ENCODE assay signal across 8 mouse cellular contexts in the genomic region with DNA sequence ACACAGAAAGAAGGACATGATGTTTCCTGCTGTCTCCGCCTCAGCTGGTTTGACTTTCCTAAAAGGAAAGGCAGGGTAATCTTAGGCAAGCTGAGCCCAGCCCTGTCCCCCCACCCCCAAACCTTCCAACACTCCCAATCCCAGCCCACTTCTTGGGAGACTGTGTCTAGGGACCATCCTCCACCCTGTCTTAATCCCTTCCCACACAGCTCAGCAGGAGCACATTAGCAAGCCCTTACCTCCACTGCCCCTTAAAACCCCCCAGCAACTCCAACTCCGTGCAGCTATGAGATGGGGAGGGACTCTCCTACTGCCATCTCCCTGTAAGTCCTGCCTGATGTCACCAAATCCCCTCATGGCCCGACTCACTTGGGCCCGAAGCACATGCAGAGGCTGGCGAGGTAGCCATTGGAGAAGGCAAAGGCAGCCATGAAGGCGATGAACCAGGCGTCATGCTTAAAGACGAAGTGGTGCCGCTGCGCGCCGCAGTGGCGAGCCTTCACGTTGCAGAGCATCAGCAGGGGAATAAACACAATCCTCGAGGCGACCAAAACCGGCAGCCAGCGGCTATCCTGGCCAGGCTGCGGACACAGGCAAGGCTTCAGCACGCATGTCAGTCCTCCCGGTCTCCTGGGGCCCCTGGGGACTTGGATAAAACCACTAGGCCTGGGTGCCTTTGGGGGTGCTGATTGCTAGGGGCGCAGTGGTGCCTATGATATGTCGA. TPM values are rescaled to one million over a fixed set of nuclear protein-coding genes. Genes with fewer than 3 reads are reported as not detected.
DNase-seq lines count a peak whose midpoint lies in the region; ATAC-seq and TF ChIP-seq lines count a peak whose summit lies in the region.
"Had no signal": no experiment of that assay in that cellular context is flagged by ENCODE, and none has a peak within 500 bp of the region (broad histone marks: within the 10 kb centered on the region; RNA-seq: fewer than 3 reads in every experiment).

No protein-coding gene starts in this region.

- no peaks in the 10 kb centered on the region for H3K36me3 ChIP-seq in kidney, adult 2 months (ENCODE audit: control insufficient read depth, insufficient read depth, low read length)
- 0 out of 2 replicates have a peak, but pooled peaks cover 4% of the 10 kb centered on the region for H3K36me3 ChIP-seq in hindbrain, embryonic 13.5 days
- H3K36me3 ChIP-seq in midbrain, embryonic 13.5 days = no peaks in the 10 kb centered on the region; the same call in 1 of the 2 replicates

- H3K27me3 ChIP-seq in kidney, adult 2 months (replicated peaks; ENCODE audit: control insufficient read depth, insufficient read depth, low read length) = no peaks in the 10 kb centered on the region
- H3K27me3 ChIP-seq in hindbrain, embryonic 13.5 days = no peaks in the 10 kb centered on the region
- H3K27me3 ChIP-seq in midbrain, embryonic 13.5 days = no peaks in the 10 kb centered on the region

- TF ChIP-seq CTCF in kidney, adult 2 months (conservative IDR thresholded peaks at IDR 0.05; ENCODE audit: insufficient read depth, insufficient read length, low read depth, low read length) = no peak

- no peak for TF ChIP-seq POLR2A in kidney, adult 2 months (IDR thresholded peaks at IDR 0.05; ENCODE audit: low read depth, low read length)

- 86% methylated on average over 23 of the region's 23 CpGs for WGBS in kidney, adult 2 months
- 66% methylated on average over 23 of the region's 23 CpGs for WGBS in hindbrain, embryonic 13.5 days
- WGBS in midbrain, embryonic 13.5 days = 64% methylated on average over 23 of the region's 23 CpGs

- no peaks in the 10 kb centered on the region for H3K9me3 ChIP-seq in hindbrain, embryonic 13.5 days
- H3K9me3 ChIP-seq in midbrain, embryonic 13.5 days = no peaks in the 10 kb centered on the region; the same call in 1 of the 2 replicates

- no peak for DNase-seq in kidney, adult 2 months
- DNase-seq in kidney, adult 11 months = no peak
- DNase-seq in right cerebral cortex, adult 2 months (ENCODE audit: low spot score in 2 of 2) = no peak
- no peak for DNase-seq in layer of hippocampus, adult 18-20 months (ENCODE audit: low spot score in 2 of 2)
- DNase-seq: right cerebral cortex, postnatal 14 days had no signal

- H3K4me3 ChIP-seq in kidney, adult 2 months (ENCODE audit: insufficient read depth, low read depth, low read length) = no peak overlapping the region
- H3K4me3 ChIP-seq in brown adipose tissue, adult 24 weeks (ENCODE audit: insufficient read depth, low read depth, low read length) = no peak overlapping the region
- no peak overlapping the region for H3K4me3 ChIP-seq in hindbrain, embryonic 13.5 days
- H3K4me3 ChIP-seq in midbrain, embryonic 13.5 days (replicated peaks) = no peak overlapping the region

- peak overlapping the region; percentile 29; the same call in 1 of the 2 replicates for H3K9ac ChIP-seq in hindbrain, embryonic 13.5 days
- H3K9ac ChIP-seq in midbrain, embryonic 13.5 days (replicated peaks) = no peak overlapping the region

- peak overlapping the region; percentile 92 for H3K27ac ChIP-seq in kidney, adult 2 months (ENCODE audit: insufficient read depth, low read depth, low read length)
- H3K27ac ChIP-seq in brown adipose tissue, adult 24 weeks (replicated peaks; ENCODE audit: low read depth, low read length) = peak overlapping the region; percentile 87
- H3K27ac ChIP-seq in hindbrain, embryonic 13.5 days = peak overlapping the region; percentile 69
- peak overlapping the region; percentile 35; the same call in 1 of the 2 replicates for H3K27ac ChIP-seq in midbrain, embryonic 13.5 days

- H3K4me2 ChIP-seq in hindbrain, embryonic 13.5 days = no peak overlapping the region
- H3K4me2 ChIP-seq in midbrain, embryonic 13.5 days (replicated peaks) = no peak overlapping the region

- ATAC-seq in hindbrain, embryonic 13.5 days (ENCODE audit: low FRiP score) = no peak
- no peak for ATAC-seq in midbrain, embryonic 13.5 days

- H3K4me1 ChIP-seq in kidney, adult 2 months (ENCODE audit: control insufficient read depth, insufficient read depth, low read length) = peaks cover 27% of the 10 kb centered on the region
- peaks cover 43% of the 10 kb centered on the region for H3K4me1 ChIP-seq in brown adipose tissue, adult 24 weeks (ENCODE audit: control insufficient read depth, insufficient read depth, insufficient read length, low read length)
- peaks cover 24% of the 10 kb centered on the region for H3K4me1 ChIP-seq in hindbrain, embryonic 13.5 days (replicated peaks)
- peaks cover 21% of the 10 kb centered on the region for H3K4me1 ChIP-seq in midbrain, embryonic 13.5 days (replicated peaks)

RNA-seq across cellular contexts. Expression of gene Hsp90ab1, which starts 12.8 kb away (rescaled TPM):
- 369 and 408 TPM in 2 replicates for polyA plus RNA-seq in kidney, adult 2 months (2012; rRNA removed)
- polyA plus RNA-seq in brown adipose tissue, adult 24 weeks (2012; ENCODE audit: insufficient read depth, insufficient read length, missing spikeins) = 869 and 998 TPM in 2 replicates
- 1,593 and 1,619 TPM in 2 replicates for polyA plus RNA-seq in hindbrain, embryonic 13.5 days (2015; fragmentation: Nextera tagmentation; extraction: Ambion mirVana)
- polyA plus RNA-seq in midbrain, embryonic 13.5 days (2015; fragmentation: Nextera tagmentation; extraction: Ambion mirVana) = 1,587 and 1,677 TPM in 2 replicates
- 1,000 to 10,000 TPM; 1,799 to 1,827 TPM for total RNA-seq in layer of hippocampus, adult 18-20 months (2021)

RNA-seq across cellular contexts. Expression of gene Slc29a1, which starts 13.5 kb away (rescaled TPM):
- 89.5 and 90.4 TPM in 2 replicates for polyA plus RNA-seq in kidney, adult 2 months (2012; rRNA removed)
- polyA plus RNA-seq in brown adipose tissue, adult 24 weeks (2012; ENCODE audit: insufficient read depth, insufficient read length, missing spikeins) = 32.8 and 56.5 TPM in 2 replicates
- polyA plus RNA-seq in hindbrain, embryonic 13.5 days (2015; fragmentation: Nextera tagmentation; extraction: Ambion mirVana) = 33.7 and 38.2 TPM in 2 replicates
- 29.7 and 30.4 TPM in 2 replicates for polyA plus RNA-seq in midbrain, embryonic 13.5 days (2015; fragmentation: Nextera tagmentation; extraction: Ambion mirVana)
- total RNA-seq in layer of hippocampus, adult 18-20 months (2021) = 10 to 100 TPM; 16.4 to 20.4 TPM

RNA-seq across cellular contexts. Expression of gene Mymx, which starts 16.0 kb away (rescaled TPM):
- 6.4 and 7.1 TPM in 2 replicates for polyA plus RNA-seq in kidney, adult 2 months (2012; rRNA removed)
- polyA plus RNA-seq in brown adipose tissue, adult 24 weeks (2012; ENCODE audit: insufficient read depth, insufficient read length, missing spikeins) = not detected in 2 replicates
- 0.47 and 0.67 TPM in 2 replicates for polyA plus RNA-seq in hindbrain, embryonic 13.5 days (2015; fragmentation: Nextera tagmentation; extraction: Ambion mirVana)
- not detected in 2 replicates for polyA plus RNA-seq in midbrain, embryonic 13.5 days (2015; fragmentation: Nextera tagmentation; extraction: Ambion mirVana)
- not detected for total RNA-seq in layer of hippocampus, adult 18-20 months (2021)

RNA-seq across cellular contexts. Expression of gene Slc35b2, which starts 22.2 kb away (rescaled TPM):
- polyA plus RNA-seq in kidney, adult 2 months (2012; rRNA removed) = 75.5 and 96.1 TPM in 2 replicates
- 17.0 and 36.4 TPM in 2 replicates for polyA plus RNA-seq in brown adipose tissue, adult 24 weeks (2012; ENCODE audit: insufficient read depth, insufficient read length, missing spikeins)
- 86.5 and 91.1 TPM in 2 replicates for polyA plus RNA-seq in hindbrain, embryonic 13.5 days (2015; fragmentation: Nextera tagmentation; extraction: Ambion mirVana)
- 89.2 and 95.3 TPM in 2 replicates for polyA plus RNA-seq in midbrain, embryonic 13.5 days (2015; fragmentation: Nextera tagmentation; extraction: Ambion mirVana)
- 10 to 100 TPM; 26.2 to 29.9 TPM for total RNA-seq in layer of hippocampus, adult 18-20 months (2021)

RNA-seq across cellular contexts. Expression of gene Nfkbie, which starts 30.4 kb away (rescaled TPM):
- polyA plus RNA-seq in kidney, adult 2 months (2012; rRNA removed) = 4.3 and 5.8 TPM in 2 replicates
- 1.4 and 1.6 TPM in 2 replicates for polyA plus RNA-seq in brown adipose tissue, adult 24 weeks (2012; ENCODE audit: insufficient read depth, insufficient read length, missing spikeins)
- polyA plus RNA-seq in hindbrain, embryonic 13.5 days (2015; fragmentation: Nextera tagmentation; extraction: Ambion mirVana) = 5.6 and 6.5 TPM in 2 replicates
- polyA plus RNA-seq in midbrain, embryonic 13.5 days (2015; fragmentation: Nextera tagmentation; extraction: Ambion mirVana) = 5.2 and 7.1 TPM in 2 replicates
- total RNA-seq in layer of hippocampus, adult 18-20 months (2021) = 1 to 10 TPM; 2.3 to 2.5 TPM

Comparison
In these comparisons a context has a peak if more than half of its experiments do, and no peak if none do; other contexts are left out.
1. H3K27ac ChIP-seq: peak in every context shown above with its lines; median percentile 92 in kidney, adult 2 months; 87 in brown adipose tissue, adult 24 weeks; 69 in hindbrain, embryonic 13.5 days; 35 in midbrain, embryonic 13.5 days.